Mouse (Mus musculus) right cerebral cortex, adult 18-20 months (tissue): Measurements from ENCODE around the gene Gpa33.

ENCODE experiments used
- DNase-seq: peaks from one replicate; pipeline ENCODE4 v3.0.0; 2022; ENCODE audit warnings: mixed read lengths

Gpa33 gene

DNA sequence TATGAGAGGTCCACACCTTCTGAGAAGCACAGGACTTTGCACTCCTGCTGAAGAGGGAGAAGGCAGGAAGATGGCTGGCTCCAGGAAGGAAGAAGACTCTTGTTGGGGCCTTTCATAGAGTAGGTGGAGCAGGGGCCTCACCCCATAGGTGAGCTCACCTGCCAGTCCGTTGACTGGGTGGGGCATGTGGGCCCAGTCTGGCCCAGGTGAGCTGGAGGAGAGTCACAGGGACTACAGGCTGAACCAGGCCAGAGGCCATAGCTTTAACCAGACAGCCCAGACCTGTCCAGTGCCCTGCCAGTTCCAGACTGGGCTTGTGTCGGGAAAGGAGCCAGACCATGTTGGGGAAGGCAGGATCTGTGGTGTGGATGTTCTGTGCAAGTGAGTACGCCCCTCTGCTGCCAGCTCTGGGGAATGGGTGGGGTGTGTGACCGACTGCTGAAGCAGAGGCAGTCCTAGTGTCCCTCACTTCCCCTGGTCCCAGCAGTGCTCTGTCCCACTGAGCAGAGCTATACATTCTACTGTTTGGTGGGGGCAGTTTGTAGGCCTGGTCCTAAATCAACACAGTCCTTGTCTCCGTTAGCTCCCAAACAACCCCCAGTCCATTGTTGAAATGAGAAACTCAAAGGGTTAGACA, at the start of gene Gpa33:
TSS of gene Gpa33 (plus strand) at position 15 of the 637 bp plus-strand sequence.
- DNase-seq = no peak

DNA sequence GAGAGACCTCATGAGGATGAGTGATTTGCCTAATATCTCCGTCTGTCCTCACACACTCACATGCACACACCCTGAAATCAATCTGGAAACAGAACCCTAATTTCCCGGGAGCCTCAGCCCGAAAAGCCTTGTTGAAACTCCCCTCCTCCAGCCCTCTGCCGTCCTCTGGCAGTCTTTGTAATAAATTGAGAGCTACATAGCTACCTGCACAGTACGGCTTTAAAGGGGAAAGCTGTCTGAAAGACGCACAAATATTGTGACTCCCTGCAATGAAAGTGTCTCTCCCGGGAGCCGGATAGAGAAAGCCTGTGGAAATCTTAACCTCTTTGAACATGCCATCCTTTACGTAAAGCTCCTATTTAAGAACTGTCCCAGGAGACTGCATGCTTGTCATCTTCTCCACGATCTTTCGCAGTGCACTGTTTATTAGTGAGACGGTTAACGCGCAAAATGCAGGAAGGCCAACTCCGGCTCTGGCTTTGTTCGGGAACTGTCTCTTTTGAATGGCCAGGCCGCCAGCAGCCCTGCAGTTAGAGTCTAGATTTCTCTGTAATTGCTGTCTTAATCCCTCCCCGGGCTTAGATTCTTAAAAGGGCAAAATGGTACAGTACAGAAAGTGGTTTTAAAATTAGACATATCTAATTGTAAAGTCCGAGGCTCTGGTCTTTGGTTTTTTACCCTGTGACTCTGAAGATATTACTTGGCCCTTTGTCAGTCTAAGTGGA, 41.4 kb upstream of the Gpa33 start:
- no peak for DNase-seq

DNA sequence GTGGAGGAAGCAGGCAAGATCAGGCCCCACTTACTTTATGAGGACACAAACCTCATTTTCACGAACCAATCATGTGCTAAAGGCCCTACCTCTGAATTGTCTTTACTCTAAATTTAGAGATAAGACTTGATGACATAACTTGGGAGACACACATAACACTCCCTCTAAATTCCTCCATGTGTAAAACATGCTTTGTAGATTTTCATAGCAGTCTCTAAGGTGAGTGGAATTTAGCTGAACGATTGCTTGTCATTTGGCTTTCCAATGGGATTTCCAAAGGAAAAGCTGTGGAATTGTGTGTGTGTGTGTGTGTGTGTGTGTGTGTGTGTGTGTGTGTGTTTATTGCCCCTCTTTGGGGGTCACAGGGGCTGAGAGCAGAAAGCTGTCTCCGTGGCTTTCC, 40.7 kb upstream of the Gpa33 start:
- DNase-seq = no peak

DNA sequence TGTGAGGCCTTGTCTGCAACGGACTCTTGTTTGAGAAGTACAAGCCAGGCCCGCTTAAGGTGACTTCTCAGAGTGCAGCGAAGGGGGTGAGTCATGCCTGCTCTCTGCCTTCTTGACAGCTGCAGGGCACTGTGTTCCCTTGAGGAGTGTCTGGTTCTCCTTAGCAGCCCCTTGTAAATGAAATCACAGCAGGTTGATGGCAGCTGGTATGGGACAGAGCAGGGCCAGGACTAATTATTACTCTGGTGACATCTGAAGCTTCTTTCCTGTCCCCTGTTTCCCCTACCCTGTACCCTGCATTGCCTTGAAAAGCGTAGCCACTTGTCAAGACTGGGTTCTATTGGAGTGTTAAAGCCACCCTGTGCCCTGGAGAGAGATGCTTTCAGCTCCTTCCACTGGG, 40.3 kb upstream of the Gpa33 start:
- no peak for DNase-seq

DNA sequence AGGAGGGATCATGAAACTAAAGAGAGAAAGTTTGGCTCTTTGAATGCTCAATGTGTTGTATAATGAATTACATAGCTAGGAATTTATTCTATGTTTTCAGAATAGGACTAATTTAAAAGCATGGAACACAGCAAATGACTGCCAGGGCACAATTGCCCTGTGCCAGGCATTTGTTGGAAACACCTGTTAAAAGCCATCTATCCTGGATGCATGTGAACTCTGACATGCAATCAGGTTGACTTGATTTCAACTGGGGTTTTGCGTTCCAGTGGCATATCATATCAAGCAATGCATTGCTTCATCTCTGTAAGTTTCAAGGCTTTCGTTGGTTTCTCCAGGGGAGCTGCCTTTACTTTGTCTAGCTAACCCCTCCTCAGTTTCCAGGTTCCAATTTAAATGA, 39.7 kb upstream of the Gpa33 start:
- no peak for DNase-seq

DNA sequence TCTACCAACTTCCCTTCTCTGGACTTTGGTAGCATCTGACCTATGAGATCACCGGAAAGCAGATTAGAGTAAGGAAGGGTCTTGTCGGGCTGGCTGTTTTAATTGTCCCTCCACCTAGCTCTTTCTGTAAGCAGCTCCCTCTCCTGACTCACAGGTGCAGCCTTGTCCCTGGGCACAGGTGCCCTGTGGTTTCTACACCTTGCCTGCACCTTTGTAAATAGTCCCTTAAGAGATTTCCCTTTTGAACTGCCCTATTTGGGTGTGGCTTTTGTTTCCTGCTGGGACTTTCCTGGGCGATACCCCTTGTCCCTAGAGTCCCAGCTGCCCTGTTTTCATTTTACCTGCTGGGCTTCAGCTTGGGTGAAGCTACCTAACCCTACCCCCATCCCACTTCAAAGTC, 35.6 kb upstream of the Gpa33 start:
- DNase-seq = no peak

DNA sequence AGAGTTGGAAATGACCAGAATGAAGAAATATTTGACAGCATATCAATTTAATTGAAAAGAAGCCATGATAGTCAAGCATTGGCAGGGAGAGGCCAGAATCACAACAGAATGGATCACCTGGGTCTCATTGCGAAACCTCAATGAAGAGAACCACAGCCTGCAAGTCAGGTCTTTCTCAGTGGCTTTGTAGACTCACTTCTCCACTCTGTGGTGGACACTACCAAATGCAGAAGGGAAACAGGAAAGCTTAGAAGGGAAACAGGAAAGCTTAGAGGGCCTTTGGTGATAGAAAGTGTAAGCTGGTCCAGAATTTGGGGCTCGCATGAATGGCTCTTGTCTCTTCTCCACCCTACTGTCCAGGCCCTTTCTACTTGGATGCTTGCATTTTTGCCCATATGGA, 31.9 kb upstream of the Gpa33 start:
- no peak for DNase-seq

DNA sequence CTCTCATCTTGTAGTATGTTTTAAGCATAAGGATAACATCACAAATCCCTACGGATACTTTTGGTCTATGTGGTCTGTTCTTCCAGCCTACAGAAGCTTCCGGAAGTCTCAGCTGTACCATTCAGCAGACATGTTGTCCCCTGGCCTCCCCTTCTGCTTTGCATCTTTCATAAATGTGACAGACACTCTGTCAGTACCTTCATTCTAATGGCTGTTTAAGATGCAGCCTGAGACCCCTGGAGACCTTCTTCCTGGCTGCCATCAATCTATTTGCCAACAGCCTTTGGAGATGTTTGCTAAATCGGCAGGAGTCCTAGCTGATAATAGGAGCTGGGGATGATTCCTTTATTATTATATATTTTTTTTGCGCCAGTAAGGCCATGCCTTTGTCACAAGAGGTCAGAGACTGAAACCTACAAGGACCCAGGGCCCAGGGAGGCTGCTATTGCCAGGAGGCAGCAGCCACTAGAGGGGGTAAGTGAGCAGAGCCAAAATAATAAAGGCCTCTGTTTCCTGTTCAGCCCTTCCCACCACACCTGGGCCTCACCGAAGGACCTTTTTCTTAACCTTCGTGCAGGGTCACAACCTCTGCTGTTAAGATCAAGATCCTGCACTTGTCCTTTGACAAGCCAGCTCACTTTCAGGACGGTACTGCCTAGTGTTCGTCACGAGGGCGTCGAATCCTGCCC, 27.0 kb upstream of the Gpa33 start:
- no peak for DNase-seq

DNA sequence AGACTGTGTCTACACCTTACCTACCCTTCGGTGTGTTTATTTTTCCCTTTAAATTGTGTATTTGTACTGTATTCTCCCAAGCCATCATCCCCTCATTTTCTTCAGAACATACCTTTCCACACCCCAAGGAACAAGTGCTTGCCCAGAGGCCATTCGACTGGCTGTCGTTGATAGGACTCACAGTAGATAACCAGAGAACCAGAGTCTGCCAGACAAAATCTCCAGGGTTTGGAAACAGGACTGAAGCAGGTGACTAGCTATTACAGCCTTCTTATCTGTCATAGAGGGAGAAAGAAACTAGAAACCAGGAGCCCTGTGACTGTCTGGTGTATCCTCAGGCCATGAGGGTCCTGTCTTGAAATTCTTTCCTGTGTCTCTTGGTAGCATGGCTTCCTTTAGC, 25.2 kb upstream of the Gpa33 start:
- DNase-seq = no peak

DNA sequence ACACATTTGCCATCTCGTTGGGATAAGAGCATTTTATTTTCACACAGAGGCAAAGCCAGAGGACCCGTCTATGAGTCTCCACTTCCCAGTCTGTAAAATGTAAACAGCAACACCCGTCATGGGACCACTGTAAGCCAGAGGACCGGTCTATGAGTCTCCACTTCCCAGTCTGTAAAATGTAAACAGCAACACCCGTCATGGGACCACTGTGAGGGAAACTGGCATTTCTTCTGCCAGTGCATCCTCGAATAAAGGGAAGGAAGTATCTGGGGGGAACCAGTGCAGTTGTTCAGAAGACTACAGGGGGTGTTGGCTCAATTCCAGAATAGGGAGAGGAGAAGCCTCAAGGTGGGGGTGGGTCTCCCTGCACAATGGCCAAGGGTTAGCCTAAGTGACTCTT, 24.6 kb upstream of the Gpa33 start:
- no peak for DNase-seq

DNA sequence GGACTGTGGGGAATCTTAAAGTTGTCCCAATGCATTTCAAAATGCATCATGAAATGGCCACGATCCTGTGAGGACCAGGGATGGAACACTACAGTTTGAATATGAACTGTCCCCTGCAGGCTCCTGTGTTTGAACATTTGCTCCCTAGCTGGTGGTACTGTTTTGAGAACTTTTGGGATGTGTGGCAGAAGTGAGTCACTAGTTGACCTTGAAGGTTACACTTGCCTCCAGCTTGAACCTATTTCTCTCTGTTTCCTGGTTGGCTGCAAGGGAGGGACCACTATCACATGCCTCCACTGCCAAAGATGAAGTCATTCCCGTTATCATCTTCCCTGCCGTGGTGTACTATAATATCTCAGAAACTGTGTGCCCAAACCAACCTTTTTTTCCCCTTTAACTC, 15.1 kb upstream of the Gpa33 start:
- no peak for DNase-seq

DNA sequence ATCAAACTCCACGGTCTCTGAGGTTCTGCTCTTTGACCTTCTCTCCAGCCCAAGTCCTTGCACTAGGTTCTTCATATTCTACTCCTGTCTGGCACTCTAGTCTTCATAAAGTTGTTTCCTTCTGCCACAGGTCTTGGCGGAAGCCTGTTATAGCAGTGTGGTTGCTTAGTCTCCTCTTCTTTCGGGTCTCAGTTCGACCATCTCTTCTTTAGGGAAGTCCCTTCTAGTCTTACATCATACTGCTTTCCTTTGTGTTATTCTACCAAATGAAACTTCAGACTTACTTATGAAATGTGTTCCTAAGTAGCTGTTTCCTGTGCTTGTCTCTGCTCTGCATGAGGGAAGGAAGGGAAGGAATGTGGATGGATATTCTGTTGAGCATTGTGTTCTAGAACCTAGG, 14.3 kb upstream of the Gpa33 start:
- DNase-seq = no peak

DNA sequence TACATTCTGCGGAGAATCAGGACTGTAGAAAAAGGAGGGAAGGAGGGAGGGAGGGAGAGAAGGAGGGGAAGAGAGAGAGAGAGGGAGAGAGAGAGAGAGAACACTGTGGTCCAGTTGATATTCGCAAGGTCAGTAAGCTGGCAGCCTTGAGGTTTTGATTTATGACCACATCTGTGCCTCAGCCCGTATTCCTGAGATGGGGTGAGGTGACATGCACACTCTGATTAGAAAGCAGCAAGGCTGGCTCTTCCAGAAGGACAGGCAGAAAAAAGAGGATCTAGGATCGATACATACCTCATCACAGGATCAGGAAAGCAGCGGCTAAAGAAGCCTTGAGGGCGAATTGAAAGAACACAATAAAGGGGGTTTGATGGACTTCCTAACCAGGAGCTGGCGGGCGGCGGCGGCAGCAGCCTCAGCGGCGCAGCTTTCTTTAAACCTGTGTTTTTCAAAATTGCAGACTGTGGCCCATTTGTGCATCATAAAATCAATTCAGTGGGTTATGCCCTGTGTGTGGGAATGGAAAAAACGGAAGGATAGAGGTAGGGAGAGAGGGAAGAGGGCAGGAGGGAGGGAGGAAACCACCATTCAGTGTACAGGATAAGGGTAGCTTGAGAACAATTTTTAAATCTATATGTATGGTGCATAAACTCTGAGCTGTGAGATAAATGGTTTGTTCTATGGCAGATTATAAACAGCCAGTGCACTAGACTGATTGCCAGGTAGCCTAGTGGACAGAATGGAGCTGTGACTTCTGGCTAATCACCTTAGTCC, 12.0 kb upstream of the Gpa33 start:
- DNase-seq = no peak

DNA sequence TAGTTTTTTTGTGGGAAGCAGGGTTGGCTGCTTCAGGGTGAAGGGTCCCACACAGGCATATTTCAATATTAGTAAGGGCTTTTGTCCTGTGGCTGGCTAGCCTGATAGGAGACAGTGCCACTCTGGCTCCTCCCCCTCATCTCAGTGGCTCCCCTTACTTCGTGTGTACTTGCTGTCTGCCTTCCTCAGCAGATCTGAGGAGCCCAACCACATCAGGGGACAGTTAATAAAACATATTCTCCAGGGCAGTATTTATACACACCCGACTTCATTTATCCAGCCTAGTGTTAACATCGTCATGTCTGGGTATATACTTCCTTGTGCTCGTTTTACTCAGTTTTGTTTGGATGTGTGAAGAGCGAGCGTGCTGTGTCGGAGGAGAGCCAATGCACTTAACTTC, 7.9 kb upstream of the Gpa33 start:
- DNase-seq = no peak

DNA sequence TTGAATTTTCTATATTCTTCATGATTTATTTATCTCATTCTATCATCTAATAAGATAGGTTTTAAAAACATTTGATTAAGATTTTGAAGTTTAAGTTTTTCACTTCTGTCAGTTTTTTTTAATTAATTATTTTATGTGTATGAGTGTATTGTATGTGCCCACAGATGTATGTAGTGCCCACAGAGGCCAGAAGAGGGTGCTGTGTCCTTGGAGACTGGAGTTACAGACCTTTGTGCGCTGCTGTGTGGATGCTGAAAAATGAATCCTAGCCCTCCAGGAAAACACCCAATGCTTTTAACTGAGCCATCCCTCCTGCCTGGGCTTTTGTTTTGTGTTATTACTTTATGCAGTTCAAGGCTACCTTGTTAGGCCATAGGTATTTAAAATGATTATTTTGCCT, 7.0 kb upstream of the Gpa33 start:
- DNase-seq = no peak

DNA sequence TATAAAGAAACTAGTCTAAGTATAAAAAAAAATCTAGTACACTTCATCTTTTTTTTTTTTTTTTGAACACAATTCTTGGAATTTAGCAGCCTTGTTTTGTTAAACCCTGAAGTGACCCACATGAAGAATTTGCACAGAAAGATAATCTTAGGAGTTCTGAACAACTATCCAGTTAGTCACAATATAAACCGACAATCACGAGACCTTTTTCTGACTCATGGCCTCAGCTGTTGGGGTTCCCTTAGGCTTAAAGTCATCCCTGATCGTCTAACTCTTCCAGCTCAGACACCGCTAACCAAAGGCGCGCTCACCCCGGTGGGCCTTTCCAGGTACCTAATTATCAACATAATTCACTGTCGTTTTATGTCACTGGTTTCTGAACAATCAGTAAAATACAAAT, 6.3 kb upstream of the Gpa33 start:
- DNase-seq = no peak

DNA sequence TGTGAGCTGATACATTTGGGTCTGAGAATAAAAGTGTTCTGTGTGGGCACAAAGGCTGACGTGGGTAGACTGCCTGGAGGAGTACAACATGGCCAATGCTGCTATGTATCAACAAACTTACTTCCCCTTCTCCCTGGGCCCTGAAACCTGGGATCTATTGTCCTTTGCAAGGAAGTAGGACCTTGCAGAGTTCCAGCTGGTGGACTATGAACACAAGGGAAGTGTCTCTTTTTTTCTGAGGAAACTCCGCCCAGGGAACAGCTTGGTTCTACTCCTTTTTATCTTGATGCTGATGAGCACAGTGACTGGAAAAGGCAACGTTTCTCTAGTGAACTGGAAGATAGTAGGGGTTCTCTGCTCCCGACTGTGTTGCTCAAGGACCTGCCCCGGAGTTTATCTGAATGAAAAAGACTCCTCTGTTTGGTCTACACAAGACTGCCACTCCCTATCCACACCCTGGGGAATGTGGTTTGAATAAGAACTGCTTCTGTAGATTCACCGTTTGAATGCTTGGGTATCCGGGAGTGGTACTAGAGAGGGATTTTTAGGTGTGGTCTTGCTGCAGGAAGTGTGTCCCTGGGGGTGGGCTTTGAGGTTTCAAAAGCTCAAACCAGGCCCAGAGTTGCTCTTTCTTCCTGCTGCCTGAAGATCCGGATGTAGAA, 5.0 kb upstream of the Gpa33 start:
- DNase-seq = no peak

DNA sequence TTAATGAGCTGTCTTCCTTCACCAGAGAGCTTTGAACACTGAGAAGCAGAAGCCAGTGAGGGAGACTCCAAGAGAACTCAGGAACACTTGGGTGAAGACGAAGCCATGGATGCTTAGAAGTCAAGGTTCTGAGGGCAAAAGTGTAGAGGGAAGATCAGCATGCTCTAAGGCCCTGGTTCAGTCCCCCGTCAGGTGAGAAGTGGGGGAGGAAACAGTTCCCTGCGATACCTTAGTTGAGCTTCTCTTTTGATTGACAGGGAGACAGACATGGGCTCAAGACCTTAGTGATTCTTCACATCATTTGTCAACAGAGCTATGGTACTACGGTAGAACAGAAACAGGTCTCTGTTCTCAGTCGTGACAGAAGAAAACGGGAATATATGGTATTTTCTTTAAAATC, 3.7 kb upstream of the Gpa33 start:
- no peak for DNase-seq

DNA sequence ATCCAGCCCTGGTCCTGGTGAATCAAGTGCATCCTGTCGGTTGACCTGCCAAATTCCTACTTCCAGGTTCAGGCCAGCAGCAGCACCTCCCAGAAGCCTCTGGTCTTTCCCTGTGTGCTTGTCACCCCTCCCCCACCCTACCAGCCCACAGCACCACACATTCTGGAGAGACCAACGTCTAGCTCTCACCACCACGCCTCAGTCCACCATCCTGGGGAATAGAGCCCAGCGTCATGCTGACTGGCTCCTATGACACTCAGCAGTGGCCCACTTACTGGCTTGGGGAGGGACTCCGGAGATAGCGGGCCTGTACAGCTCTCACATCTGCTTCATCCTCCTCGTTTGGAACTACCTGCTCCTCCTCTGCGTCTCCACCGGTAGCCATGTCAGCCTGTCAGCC, 3.2 kb upstream of the Gpa33 start:
- no peak for DNase-seq

DNA sequence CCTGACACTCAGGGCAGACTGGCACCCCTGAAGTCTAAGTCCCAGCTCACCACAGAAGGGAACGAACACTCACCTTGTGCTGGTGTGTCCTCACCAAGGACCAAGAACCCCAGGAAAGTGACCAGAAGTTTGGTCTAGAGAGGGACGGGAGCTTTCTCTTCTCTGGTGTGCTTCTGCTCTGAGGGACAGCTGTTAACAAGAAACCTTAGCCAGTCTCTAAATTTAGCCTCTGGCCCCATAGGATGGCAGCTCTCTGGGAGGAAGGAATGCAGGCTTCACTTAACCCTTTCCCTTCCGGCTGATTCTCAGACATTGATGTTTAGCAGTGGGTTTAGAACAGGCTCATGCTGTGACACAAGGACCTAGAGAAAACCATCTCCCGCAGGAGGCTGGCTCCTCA, 2.3 kb upstream of the Gpa33 start, which contains the start of gene Dusp27:
TSS of gene Dusp27 (minus strand) at position 204 of the 400 bp plus-strand sequence.
- DNase-seq = no peak

DNA sequence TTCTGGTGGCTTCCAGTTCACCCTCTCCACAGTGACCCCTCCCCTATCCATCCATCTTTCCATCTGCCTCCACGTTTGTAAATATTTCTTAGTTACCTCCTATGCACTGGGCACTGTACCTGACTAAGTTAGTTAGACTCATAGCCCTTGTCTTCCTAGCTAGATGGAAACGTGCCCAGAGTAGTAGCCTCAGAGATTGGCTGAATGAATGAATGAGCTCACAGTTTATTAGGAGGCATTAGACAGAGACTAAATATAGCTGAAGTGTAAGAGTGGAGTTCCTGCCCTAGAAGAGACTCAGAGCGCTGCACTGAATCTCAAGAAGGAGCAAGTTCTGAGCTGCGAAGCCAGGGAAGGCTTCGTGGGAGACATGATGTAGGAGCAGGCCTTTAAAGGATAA, 1.5 kb upstream of the Gpa33 start:
- DNase-seq = no peak

DNA sequence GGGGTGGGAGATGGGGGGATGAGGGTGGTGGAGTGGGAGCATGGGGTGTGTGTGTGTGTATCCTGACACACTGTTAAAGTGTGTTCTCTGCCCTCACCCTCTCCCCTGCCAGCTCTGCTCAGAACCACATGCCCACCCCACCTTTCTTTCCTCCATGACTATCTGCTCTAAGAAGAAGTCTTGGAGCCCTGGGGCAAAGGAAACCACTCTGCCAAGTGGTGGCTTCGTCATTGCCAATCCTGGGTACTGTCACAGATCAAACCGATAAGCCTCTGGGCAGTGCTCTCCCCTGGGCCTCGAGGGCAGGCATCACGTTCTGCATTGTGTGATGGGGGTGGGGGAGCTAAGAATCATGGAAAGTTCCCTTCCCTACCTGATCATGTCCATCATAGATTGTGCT, 2.3 kb downstream of the Gpa33 start:
- DNase-seq = no peak
